Mouse (Mus musculus) small intestine, adult 2 months (tissue): ENCODE results near the gene Itih5. TPM values are rescaled to one million over a fixed set of nuclear protein-coding genes. Genes with fewer than 3 reads are reported as not detected.

Experiments used
- H3K27ac ChIP-seq: fragments of 200-500 bp; 2 replicates; pipeline ENCODE4 v1.5.1; 2012; ENCODE audit warnings: low read depth, low read length, control low read depth, inconsistent platforms; ENCODE audit not compliant: insufficient read depth
- H3K27me3 ChIP-seq: fragments of 200-500 bp; 2 replicates; pipeline ENCODE4 v1.6.1; 2012; ENCODE audit warnings: mild to moderate bottlenecking, moderate library complexity, low read length, inconsistent platforms; ENCODE audit not compliant: control insufficient read depth, insufficient read depth
- H3K36me3 ChIP-seq: fragments of 200-500 bp; 2 replicates; pipeline ENCODE4 v1.6.1; 2012; ENCODE audit warnings: mild to moderate bottlenecking, low read length, control low read depth, inconsistent platforms; ENCODE audit not compliant: control insufficient read depth, insufficient read depth
- H3K4me1 ChIP-seq: fragments of 200-500 bp; 2 replicates; pipeline ENCODE4 v1.6.1; 2012; ENCODE audit warnings: low read length, inconsistent platforms, mixed read lengths; ENCODE audit not compliant: control insufficient read depth, insufficient read depth, insufficient read length
- H3K4me3 ChIP-seq: fragments of 200-500 bp; 2 replicates; pipeline ENCODE4 v1.5.1; 2012; ENCODE audit warnings: low read depth, mild to moderate bottlenecking, control low read depth, inconsistent platforms, low read length, moderate library complexity
- CTCF ChIP-seq: fragments of 200-500 bp; IDR thresholded peaks from 2 replicates; pipeline ENCODE4 v1.5.1; 2012; ENCODE audit warnings: low read depth, mild to moderate bottlenecking, control low read depth, inconsistent platforms, low read length, moderate library complexity, mixed read lengths; ENCODE audit not compliant: insufficient replicate concordance, insufficient read length; ENCODE audit errors: extremely low read depth
- POLR2A ChIP-seq: fragments of 200-500 bp; IDR thresholded peaks from 2 replicates; pipeline ENCODE4 v1.6.1; 2012; ENCODE audit warnings: low read depth, mild to moderate bottlenecking, control low read depth, inconsistent platforms, low read length, moderate library complexity
- WGBS: fragments of 180-500 bp; shearing (Covaris S2); methylation state at CpG from one replicate; pipeline ENCODE4 v1.1.7; 2018; 5-methylcytosine and 5-hydroxymethylcytosine counted together
- polyA plus RNA-seq: library from polyadenylated mRNA; depleted of rRNA; stranded (reverse); fragments of >200 nt; gene quantifications from 2 replicates; pipeline ENCODE4 v1.2.3, GENCODE M21; 2012

Itih5 gene
- polyA plus RNA-seq, 1 experiment, result 4.7 TPM

DNA sequence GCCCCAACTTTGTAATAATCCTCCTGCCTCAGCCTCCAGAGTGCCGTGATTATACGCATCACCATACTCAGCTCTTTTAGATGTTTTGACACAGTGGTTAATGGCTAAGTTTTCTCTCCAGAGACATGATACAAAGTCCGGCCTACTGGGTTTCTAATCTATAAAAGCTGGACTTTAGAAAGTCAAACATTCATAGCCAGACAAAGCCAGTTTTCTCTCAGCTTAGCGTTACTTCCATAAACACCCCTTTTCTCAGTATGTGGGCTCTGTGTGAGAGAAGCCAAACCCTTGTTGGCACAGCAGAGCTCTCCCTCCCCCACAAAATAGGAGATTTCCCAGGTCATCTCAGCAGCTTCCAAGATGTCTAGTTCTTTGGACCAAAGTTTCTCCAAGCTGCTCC is 24.8 kb upstream of the Itih5 start:
- H3K4me1 ChIP-seq, result no peaks in the 10 kb centered on the region
- no peak overlapping the region for H3K4me3 ChIP-seq
- H3K36me3 ChIP-seq, result no peaks in the 10 kb centered on the region
- H3K27me3 ChIP-seq, result no peaks in the 10 kb centered on the region
- no peak overlapping the region for H3K27ac ChIP-seq
- WGBS, result 37% methylated on average over 4 of the region's 4 CpGs
- TF ChIP-seq POLR2A, result no peak
- TF ChIP-seq CTCF, result no peak

DNA sequence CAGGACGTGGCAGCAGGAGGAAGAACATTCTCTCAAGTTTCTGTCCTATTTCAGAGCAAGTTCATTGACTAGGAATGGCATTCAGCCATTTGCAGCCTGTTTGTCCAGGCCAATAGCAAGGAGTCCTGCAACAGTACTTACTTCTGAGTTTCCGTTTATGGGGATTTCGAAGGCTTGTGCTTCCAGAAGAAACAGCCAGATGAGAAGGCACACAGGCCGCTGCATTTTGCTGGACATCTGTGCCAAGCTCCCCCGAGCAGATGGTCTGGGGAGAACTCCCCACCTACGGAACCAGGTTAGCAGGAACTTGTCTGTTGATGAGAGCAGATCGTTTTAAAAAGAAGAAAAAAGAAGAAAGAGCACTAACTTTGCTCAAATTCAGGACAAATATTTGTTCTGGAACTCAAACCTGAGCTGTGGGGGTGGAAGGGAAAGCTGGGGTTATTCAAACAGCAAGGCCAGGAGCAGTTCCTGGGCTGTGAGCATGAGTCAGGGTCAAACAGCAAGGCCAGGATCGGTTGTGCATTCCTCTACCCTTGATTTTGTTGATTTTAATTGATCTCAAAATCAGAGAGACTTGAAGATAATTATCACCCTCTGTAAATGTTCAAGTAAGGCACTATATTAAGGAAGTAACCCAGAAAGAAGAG is 22.9 kb upstream of the Itih5 start:
- Histone ChIP-seq H3K27ac (no peak overlapping the region), H3K36me3 (no peaks in the 10 kb centered on the region), H3K4me3 (no peak overlapping the region), H3K27me3 (no peaks in the 10 kb centered on the region), H3K4me1 (no peaks in the 10 kb centered on the region)
- WGBS, result 56% methylated on average over 8 of the region's 8 CpGs
- TF ChIP-seq POLR2A (no peak), CTCF (no peak)

DNA sequence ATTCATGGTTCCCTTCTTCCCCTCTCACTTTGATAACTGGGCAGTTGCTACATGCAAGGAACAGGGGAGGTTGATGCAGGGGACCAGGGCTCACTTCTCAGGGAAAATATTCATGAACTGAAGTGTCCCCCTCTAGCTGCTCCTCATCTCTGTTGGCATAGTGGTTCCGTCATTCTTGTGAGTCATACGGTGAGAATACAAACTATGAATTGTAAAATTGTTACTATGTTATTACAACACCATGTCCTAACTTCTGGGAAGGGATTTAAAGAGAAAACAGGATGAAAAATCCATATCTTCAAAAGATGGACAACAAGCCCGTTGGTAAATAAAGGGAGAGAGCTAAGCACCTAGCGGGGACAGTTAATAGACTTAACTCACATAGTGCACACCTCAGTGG is 22.1 kb upstream of the Itih5 start, which contains the start of gene Itih2:
TSS of gene Itih2 (minus strand) at position 101 of the 400 bp plus-strand sequence.
- no peaks in the 10 kb centered on the region for H3K4me1 ChIP-seq
- WGBS, result 86% methylated on average over 4 of the region's 4 CpGs
- H3K27me3 ChIP-seq, result no peaks in the 10 kb centered on the region
- H3K27ac ChIP-seq, result no peak within 1 kb of the TSS
- no peaks in the 10 kb centered on the region for H3K36me3 ChIP-seq
- TF ChIP-seq CTCF (no peak), POLR2A (no peak)
- H3K4me3 ChIP-seq, result no peak within 1 kb of the TSS

- no peak overlapping the region for H3K27ac ChIP-seq
- TF ChIP-seq POLR2A (no peak), CTCF (no peak)
- H3K36me3 ChIP-seq, result no peaks in the 10 kb centered on the region
- 88% methylated on average over 1 of the region's 1 CpGs for WGBS
- no peaks in the 10 kb centered on the region for H3K4me1 ChIP-seq
- H3K27me3 ChIP-seq, result no peaks in the 10 kb centered on the region
- no peak overlapping the region for H3K4me3 ChIP-seq
These were observed 21.2 kb upstream of the Itih5 start for GRCm38 (mm10) chr2:10132128-10132527.

- WGBS, result 43% methylated on average over 6 of the region's 6 CpGs
- no peaks in the 10 kb centered on the region for H3K4me1 ChIP-seq
- H3K4me3 ChIP-seq, result no peak overlapping the region
- no peaks in the 10 kb centered on the region for H3K27me3 ChIP-seq
- no peaks in the 10 kb centered on the region for H3K36me3 ChIP-seq
- TF ChIP-seq POLR2A, result no peak
- no peak for TF ChIP-seq CTCF
- H3K27ac ChIP-seq, result no peak overlapping the region
These were observed 19.4 kb upstream of the Itih5 start for GRCm38 (mm10) chr2:10133941-10134340.

DNA sequence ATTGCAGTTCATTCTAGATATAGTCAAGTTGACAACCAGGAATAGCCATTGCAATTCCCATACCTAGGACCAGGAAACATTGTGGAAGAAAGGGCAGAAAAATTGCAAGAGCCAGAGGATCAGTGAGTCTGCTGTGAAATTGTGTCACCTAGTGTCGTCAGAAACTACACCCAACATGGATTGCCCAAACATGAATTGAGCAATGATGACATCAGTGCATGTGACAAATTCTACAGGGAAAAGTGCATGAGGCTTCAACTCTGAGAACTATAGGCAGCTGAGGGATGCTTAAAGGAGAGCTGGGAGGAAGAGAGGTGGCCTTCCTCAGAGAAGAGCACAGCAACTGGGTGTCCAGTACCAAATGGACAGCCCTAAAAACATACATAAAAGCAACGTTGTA is 16.1 kb upstream of the Itih5 start:
- H3K4me3 ChIP-seq, result no peak overlapping the region
- H3K27ac ChIP-seq, result no peak overlapping the region
- WGBS, result 71% methylated on average over 2 of the region's 2 CpGs
- no peak for TF ChIP-seq POLR2A
- no peak for TF ChIP-seq CTCF
- H3K4me1 ChIP-seq, result no peaks in the 10 kb centered on the region
- no peaks in the 10 kb centered on the region for H3K27me3 ChIP-seq
- H3K36me3 ChIP-seq, result no peaks in the 10 kb centered on the region

DNA sequence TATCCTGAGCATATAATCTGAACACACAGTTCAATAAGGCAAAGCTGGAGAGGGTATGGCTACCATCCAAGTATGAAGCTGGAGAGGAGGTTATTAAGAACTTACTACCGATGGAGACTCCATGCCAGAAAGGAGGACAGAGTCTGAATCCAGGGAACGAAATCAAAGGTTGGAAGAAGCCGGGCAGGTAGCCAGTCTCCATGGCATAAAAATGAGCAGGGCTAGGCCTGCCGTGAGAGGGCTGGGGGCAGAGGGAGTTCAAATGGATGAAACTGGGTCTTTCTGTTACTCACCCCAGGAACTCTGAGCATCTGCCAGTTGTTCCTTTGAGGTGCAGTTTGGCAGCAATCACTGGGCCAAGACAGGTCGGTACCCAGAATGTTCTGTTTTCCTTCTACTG is 12.9 kb upstream of the Itih5 start:
- H3K4me3 ChIP-seq, result no peak overlapping the region
- no peaks in the 10 kb centered on the region for H3K4me1 ChIP-seq
- TF ChIP-seq CTCF, result no peak
- no peak for TF ChIP-seq POLR2A
- H3K27me3 ChIP-seq, result no peaks in the 10 kb centered on the region
- no peak overlapping the region for H3K27ac ChIP-seq
- no peaks in the 10 kb centered on the region for H3K36me3 ChIP-seq
- 31% methylated on average over 5 of the region's 5 CpGs for WGBS
